Mouse (Mus musculus) bone marrow, adult 2 months (tissue): ENCODE results near the gene Acox3.

ENCODE experiments used
- CTCF ChIP-seq: fragments of 200-500 bp; IDR thresholded peaks from 2 replicates; pipeline ENCODE4 v1.5.1; 2011; ENCODE audit warnings: low read length, control low read depth; ENCODE audit not compliant: control insufficient read depth, insufficient read depth
- POLR2A ChIP-seq: fragments of 200-500 bp; IDR thresholded peaks from 2 replicates; pipeline ENCODE4 v1.6.1; 2011; ENCODE audit warnings: low read depth, mild to moderate bottlenecking, control low read depth, low read length, borderline replicate concordance; ENCODE audit not compliant: control insufficient read depth

GRCm38 (mm10) chr5:35571546-35571945, 11.3 kb upstream of the Acox3 start:
- TF ChIP-seq POLR2A: no peak
- no peak for TF ChIP-seq CTCF
